Mouse (Mus musculus) cerebellum, postnatal 36 days (tissue): ENCODE results near the gene Rbl1.
"Not testable (repeated sequence)": the region's sequence is repeated elsewhere in the genome, so short reads cannot be mapped to it uniquely, and the experiment has no call there.

ENCODE experiments used
- DNase-seq, 2 experiments: peaks; one replicate each; pipeline ENCODE4 v3.0.0; 2021 to 2022; ENCODE audit warnings: mixed read lengths in 2 of 2

Rbl1 gene

DNA sequence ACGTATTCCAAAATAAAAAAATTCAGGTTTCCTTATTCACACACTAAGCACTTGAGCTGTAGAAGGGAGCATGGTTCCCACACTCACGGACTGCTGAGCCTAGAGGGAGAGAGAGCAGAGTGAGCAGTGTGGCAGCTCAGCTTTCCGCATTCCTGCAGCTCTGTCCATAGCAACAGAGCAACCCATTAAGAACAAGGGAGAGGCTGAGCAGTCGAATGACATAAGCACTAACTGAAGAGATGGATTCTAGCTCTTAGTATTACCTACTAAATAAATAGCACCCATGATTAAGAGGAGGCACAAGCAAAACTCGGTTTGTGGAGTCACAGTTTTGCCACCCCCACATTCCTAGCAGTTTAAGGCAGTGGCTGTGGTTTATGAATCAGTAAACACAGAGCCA is 34.2 kb downstream of the Rbl1 start:
- no peak for DNase-seq

GRCm38 (mm10) chr2:157166371-157167080 is 37.8 kb downstream of the Rbl1 start:
- DNase-seq, result no peak

DNA sequence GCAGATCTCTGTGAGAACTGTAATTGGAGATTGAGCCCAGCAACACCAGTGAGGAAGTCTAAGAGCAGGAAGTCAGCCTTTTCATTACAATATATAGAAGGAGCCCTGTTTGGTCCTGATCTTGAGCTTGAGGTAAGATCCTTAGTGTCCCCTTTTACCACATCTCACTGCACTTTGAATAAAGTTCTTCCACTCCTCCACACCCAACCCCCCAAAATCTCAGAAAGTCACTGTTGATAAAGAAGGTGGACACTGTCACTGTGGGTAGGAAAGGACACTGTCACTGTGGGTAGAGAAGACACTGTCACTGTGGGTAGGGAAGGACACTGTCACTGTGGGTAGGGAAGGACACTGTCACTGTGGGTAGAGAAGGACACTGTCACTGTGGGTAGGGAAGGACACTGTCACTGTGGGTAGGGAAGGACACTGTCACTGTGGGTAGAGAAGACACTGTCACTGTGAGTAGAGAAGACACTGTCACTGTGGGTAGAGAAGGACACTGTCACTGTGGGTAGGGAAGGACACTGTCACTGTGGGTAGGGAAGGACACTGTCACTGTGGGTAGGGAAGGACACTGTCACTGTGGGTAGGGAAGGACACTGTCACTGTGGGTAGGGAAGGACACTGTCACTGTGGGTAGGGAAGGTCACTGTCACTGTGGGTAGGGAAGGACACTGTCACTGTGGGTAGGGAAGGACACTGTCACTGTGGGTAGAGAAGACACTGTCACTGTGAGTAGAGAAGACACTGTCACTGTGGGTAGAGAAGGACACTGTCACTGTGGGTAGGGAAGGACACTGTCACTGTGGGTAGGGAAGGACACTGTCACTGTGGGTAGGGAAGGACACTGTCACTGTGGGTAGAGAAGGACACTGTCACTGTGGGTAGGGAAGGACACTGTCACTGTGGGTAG is 38.8 kb downstream of the Rbl1 start:
- DNase-seq, result not testable (repeated sequence)

GRCm38 (mm10) chr2:157164101-157164500 is 40.2 kb downstream of the Rbl1 start:
- no peak for DNase-seq

DNA sequence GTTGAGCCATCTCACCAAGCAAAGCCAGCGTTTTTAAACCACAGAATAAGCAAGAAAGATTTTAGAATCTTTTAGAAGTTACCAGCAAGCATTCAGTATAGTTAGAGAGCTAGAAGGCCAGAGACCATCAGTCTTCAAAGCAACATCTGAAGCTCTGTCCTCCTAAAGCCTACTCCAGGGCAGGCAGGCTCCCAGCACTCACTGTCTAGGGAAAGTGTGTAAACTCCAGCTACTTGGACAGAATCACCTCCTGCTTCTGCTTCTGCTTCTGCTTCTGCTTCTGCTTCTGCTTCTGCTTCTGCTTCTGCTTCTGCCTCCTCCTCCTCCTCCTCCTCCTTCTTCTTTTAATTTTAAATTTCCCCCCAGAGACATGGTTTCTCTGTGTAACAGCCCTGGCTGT is 48.3 kb downstream of the Rbl1 start:
- no peak for DNase-seq

GRCm38 (mm10) chr2:157153235-157153634 is 51.1 kb downstream of the Rbl1 start:
- DNase-seq, result no peak

DNA sequence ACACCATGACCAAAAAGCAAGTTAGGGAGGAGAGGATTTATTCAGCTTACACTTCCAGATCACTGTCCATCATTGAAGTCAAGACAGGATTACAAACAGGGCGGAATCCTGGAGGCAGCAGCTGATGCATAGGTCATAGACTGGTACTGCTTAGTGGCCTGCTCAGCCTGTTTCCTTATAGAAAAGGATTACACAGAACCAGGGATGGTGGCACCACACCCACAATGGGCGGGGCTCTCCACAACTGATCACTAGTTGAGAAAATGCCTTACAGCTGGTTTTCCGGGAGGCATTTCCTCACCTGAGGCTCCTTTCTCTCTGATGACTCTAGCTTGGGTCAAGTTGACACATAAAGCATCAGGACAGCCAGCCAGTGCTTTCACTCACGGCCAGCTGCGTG is 55.9 kb downstream of the Rbl1 start:
- DNase-seq, result no peak

DNA sequence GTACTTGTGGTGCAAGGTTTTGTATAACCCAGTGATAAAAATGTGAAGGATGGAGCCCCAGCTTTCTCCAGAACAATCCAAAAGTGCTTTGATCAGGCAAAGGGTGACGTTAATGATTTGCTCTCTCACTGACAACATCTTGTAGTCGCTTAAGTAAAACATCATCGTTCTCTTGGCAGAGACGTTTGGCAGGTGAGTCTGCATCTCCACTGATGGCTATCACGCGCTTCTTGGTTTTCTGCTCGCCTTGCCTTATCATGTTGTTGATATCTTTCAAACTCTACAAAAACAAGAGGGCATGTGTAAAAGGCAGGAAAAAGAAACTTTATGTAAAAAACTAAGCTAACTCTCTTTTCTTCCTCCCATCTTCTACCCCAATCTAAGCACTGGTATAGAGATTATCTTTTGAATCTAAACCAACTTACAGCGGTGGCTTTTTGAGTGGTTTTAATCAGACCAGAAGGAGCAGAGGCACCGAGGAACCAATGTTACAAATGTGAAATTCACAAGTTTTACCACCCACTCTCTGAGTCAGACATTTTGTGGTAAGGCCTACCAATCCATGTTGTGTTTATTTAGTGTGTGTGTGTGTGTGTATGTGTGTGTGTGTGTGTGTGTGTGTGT is 56.8 kb downstream of the Rbl1 start:
- DNase-seq, result no peak

DNA sequence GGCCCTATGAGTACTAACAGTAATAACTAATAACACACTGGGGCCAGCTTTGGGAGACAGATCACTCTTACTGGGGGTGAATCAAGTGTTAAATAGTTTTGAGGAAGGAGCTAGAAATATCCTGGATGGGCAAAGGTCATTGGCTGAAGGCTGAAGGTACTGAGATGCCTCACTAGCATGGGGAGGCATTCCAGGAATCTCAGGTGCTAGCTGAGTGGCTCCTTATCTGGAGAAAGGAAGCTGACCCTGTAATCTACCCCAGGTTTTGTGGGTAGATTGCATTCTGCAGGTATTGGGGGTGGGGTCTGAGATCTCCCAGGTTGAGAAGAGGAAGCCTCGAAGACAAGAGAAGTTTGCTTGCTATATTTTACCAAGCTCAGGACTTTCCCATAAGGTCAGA is 59.2 kb downstream of the Rbl1 start:
- DNase-seq, result no peak

GRCm38 (mm10) chr2:157144132-157144531 is 60.2 kb downstream of the Rbl1 start:
- no peak for DNase-seq

GRCm38 (mm10) chr2:157141962-157142361 is 62.4 kb downstream of the Rbl1 start:
- no peak for DNase-seq

DNA sequence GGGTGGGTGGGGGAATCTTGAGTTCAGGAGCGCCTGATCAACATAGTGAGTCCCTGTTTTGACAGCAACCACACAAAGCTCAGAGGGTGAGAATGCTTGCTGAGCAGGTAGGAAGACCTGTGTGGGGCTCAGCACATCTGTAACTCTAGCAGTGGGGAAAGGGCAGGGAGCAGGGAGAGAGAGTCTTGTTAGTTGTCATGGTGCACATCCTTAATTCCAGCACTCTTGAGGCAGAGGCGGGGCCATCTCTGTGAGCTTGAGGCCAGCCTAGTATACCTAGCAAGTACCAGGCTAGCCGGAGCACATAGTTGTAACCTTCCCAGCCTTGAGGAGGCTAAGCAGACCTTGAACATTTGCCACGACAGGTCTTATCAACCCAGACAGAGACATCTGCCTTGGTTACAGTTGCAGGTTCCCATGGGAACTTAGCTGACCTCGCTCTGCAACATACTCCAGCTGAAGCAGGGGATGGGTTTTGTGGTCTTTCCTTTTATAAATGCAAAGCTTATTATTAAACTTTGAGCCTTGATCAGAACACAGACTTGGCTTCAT is 65.0 kb downstream of the Rbl1 start:
- no peak for DNase-seq

DNA sequence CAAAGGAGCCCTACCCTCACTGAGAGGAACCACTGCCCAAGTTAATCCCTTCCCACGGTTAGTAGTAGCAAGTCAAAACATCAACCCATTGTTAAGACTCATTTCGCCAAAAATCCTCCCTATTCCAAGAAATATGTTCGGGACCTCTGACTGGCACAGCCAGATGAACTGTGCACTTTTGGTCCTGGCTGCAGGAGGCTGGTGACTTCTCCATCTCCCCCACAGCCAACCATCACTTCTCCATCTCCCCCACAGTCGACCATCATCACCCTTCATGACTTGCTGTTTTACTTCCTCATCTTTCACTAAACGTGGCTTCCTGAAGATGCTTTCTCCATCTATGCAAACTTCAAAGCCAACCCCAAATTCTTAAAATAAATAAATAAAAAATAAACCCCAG is 65.5 kb downstream of the Rbl1 start:
- no peak for DNase-seq

- DNase-seq, result no peak
These were observed 66.2 kb downstream of the Rbl1 start for GRCm38 (mm10) chr2:157137959-157138731.

GRCm38 (mm10) chr2:157136646-157137045 is 67.7 kb downstream of the Rbl1 start:
- no peak for DNase-seq

DNA sequence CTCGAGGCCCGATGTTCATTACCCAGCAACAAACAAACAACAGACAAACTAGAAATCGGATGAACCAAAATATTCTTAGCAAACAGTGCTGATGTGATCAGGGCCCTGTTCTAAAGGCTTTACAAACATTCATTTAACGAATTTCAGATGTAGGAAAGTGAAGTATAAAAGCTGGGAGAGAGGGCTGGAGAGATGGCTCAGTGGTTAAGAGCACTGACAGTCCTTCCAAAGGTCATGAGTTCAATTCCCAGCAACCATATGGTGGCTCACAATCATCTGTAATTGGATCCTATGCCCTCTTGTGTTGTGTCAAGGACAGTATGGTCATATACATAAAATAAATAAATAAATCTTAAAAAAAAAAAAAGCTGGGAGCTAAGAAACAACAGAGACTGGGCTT is 68.2 kb downstream of the Rbl1 start:
- no peak for DNase-seq

GRCm38 (mm10) chr2:157135529-157136120 is 68.7 kb downstream of the Rbl1 start:
- no peak for DNase-seq

DNA sequence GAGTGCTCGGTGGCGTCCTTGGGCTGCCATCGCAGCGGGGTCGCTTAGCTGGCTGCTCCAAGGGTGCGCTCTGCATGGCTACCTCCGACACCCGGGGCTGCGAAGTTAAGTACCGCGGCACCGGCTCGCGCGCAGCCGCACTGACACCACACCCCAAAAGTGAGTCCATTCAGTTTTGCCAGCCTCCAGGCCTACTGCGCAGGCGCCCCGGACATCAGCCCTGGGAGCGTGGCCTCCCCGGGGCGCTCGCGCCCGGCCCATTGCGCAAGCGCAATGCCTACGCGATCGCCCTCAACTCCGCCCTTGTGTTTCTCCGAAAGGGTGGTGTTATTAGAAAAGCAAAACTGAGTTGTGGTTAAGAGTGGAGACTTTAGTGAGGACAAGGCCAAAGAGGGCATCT is 69.3 kb downstream of the Rbl1 start, which contains the start of gene Samhd1:
Gene Samhd1 (minus strand): TSS at position 252 of the 400 bp plus-strand sequence.
- DNase-seq, result peak; percentile 89 to 94

GRCm38 (mm10) chr2:157134479-157134931 is 69.8 kb downstream of the Rbl1 start:
- no peak for DNase-seq

DNA sequence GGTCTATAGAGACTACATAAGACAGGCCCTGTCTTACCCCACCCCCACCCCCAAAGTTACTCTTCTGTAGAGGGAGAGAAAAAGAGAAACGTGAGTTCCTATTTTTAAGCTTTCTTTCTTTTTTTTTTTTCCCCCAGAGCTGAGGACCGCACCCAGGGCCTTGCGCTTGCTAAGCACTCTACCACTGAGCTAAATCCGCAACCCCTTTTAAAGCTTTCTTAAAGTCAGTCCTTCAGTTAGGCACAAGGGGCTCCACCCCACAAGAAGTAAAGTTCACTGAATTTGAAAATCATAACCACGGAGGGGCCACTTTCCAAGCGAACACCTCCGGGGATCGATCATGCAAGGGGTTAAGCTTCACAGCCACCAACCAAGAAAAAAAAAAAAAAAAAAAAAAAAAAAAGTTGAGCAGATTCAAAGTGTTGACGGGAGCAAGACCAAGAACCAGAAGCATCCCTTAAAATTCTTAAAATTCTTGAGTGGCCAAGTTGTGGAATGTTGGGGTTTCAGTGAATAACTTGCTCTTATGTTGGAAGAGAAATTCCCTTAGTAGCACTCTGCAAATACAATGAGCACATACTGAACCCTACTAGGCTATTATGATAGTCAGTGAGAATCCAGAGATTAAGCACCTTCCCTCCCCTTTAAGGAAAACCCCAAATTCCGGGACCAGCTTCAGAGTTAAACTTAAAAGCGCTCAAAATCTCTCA is 70.4 kb downstream of the Rbl1 start:
- no peak for DNase-seq
